Mouse (Mus musculus) CD8-positive naive resting alpha-beta T cell, adult 2 months (primary cell): ENCODE data around the gene Gm364.
A peak's percentile ranks its signal among the peaks of the same experiment; 100 is the strongest.

Source experiments
- DNase-seq, 2 experiments: peaks; one replicate each; pipeline ENCODE4 v3.0.0; 2022; ENCODE audit warnings: low read depth in 2 of 2, low spot score in 2 of 2

The Gm364 gene

GRCm38 (mm10) chrX:57408769-57409168 lies at the start of gene Gm364:
TSS of gene Gm364 (plus strand) at chrX:57409154.
- no peak for DNase-seq

DNA sequence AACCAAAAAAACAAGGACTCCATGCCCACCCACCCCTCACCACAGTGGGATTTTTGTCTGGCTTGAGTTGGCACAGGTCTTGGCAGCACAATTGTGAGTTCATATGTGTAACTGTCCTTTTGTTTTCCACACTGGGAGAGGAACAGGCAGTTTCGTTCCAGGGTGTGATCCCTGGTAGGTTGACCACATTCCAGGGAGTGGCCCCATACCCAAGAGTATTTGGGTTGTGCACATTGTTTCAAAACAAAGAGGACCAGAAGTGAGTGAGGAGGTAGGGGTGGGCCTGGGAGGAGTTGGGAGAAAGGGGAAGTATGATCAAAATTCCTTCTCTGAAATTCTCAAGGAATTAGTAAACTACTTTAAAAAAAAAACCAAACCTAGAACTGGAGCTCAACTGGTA lies 49.6 kb upstream of the Gm364 start:
- no peak for DNase-seq

GRCm38 (mm10) chrX:57364891-57365569 lies 43.9 kb upstream of the Gm364 start:
- DNase-seq = no peak

DNA sequence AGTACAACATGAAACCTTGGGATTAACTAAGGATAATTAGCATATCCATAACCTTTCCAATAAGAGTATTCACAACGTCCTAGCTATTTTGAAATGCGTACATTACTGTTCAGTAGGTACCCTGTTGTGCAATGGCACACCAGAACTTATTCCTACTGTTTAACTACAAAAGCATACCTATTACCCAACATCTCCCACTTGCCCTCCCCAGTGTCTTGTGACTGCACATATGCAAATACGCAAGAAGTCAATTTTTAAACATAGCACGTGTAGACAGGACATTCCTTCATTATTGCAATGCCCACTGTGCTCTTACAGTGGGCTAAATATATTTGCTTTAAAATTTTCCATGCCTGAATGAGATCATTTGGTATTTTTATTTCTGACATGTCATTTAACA lies 36.0 kb upstream of the Gm364 start:
- no peak for DNase-seq

DNA sequence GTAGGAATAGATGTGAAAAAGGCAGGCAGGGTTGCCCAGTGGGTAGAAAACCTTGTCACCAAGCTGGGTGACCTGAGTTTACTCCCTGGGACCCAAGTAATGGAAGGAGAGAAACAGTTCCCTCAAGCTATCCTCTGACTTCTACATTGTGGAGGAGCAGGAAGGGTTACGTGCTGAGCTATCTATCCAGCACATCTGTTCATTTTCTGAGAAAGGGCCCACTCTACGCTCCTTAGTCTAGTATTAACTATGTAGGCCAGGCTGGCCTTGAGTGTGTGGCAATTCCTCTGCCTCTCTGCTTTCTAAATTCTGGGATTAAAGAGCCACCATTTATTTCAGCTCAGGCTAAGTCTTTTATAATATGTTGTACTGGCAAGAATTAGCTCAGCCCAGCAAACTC lies 35.4 kb upstream of the Gm364 start:
- no peak for DNase-seq

GRCm38 (mm10) chrX:57374029-57374428 lies 34.9 kb upstream of the Gm364 start:
- DNase-seq = no peak

- DNase-seq = no peak
Measured at GRCm38 (mm10) chrX:57377096-57377495, 31.9 kb upstream of the Gm364 start.

- DNase-seq = no peak
Measured at GRCm38 (mm10) chrX:57378579-57378978, 30.4 kb upstream of the Gm364 start.

- no peak for DNase-seq
Measured at GRCm38 (mm10) chrX:57380915-57381314, 28.0 kb upstream of the Gm364 start.

- peak; percentile 71 to 78 for DNase-seq
Measured at GRCm38 (mm10) chrX:57392367-57393246, 16.3 kb upstream of the Gm364 start, which contains the start of gene Rbmx. TSS of gene Rbmx (minus strand) at chrX:57393036.

DNA sequence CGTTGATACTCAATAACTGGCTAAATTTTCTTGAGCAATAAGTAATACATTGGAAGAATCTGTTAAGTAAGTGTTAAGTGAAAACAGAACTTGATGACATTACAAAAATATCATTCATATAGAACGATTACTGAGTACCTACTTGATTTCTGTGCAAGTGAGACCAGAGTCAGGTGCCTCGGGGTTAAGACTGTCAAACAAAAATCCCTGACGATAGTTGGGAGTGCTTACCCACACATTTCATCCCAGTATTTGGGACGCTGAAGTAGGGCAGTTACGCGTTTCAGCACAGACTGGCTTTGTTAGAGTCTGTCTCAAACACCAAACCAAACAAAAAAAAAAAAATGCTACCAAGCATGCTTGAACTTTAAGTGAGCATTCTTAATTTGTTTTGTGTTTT lies 15.5 kb upstream of the Gm364 start:
- no peak for DNase-seq

GRCm38 (mm10) chrX:57401388-57401787 lies 7.6 kb upstream of the Gm364 start:
- DNase-seq = no peak

GRCm38 (mm10) chrX:57403651-57404050 lies 5.3 kb upstream of the Gm364 start:
- no peak for DNase-seq

- DNase-seq = no peak
Measured at GRCm38 (mm10) chrX:57431610-57432009, 22.7 kb downstream of the Gm364 start.

DNA sequence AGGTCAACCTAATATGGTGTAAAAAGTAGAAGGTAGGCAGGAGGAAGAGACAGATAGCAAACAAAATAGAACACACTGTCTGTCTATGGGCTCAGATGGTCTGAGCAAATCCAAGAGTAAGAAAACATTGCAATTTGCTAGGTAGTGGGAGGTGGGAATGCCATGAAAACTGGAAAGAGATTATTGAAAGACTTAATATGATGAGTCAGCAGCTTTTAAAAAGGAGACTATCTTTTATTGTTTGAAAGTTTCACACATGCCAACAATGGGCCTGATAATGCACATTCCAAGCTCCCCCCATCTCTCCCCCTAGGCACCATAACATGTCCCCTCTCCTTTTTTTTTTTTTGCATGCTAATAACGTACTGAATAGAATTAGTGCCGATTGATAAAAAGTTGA lies 24.9 kb downstream of the Gm364 start:
- DNase-seq = no peak

DNA sequence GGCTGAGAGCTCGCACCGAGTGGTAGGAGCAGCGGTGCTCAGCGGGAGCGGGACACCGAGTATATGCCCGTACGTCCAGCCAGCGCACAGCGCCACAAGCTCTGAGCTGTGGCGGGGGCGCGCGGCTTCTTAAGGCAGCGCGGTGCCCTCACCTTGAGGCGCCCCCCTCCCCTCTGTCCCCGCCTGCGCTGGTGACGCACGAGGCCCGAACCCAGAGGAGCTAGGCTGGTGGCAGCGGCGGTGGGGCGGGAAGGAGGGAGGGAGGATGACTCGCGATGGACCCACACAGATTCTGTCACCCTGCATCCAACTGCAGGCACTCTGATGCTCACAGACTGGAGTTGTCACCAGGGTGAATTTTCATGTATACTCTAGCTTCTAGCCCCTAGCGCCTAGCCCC lies 94.7 kb downstream of the Gm364 start, which contains the start of gene Gpr101:
Gpr101 (minus strand) TSS at position 124 of the 400 bp plus-strand sequence.
- no peak for DNase-seq

- DNase-seq = no peak
Measured at GRCm38 (mm10) chrX:57506247-57506646, 97.3 kb downstream of the Gm364 start.

DNA sequence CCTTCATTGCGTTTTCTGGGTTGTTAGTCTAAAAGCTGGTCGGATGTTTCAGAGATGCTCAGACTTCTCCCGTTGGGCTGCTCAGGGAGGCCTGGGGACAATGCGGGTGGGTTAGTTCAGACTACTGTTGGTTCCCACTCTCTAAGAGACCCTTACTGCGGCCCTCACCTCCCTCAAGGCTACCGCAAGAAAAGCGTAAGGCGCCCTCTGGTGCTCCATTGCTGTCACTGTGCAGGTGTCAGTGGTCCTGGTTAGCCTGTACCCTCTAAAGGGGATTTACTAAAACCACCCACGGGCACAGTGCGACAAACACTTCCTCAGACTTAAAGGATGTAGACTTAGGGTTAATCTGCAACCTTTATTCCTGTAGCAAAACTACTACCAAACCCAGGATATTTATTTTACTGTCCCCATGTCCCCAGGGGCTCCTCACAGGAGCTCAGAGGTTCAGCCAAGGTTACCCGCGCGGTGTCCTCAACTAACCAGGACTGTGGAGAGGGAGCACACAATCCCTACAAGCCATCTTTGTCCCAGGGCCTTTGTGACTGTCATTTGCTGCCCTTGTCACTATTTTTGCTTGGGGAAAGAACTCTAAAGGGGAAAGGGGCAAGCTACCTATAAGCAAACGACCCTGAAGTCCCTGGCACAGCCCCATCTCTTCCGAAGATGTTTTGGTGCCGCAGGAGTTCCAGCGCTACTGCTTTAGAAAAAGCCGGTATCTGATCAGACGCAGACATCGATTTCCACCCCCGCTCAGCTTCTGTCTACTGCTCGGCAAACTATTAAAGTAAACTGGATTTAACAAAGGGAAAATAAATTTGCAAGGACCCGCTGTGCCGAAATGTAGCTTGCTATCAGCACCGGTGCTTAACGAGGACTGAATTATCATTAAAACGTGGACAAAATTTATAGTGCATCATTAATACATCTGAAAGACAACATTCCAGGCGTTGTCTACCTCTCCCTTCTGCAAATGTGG lies 112.5 kb downstream of the Gm364 start:
- DNase-seq = no peak
